Mouse (Mus musculus): ENCODE measurements at regions not wholly inside any gene's neighbourhood (a gene's known extent, or its start where the extent isn't known, plus 50 kb on each side); places are given as distances from the start of the nearest gene placed in this dataset.

DNA sequence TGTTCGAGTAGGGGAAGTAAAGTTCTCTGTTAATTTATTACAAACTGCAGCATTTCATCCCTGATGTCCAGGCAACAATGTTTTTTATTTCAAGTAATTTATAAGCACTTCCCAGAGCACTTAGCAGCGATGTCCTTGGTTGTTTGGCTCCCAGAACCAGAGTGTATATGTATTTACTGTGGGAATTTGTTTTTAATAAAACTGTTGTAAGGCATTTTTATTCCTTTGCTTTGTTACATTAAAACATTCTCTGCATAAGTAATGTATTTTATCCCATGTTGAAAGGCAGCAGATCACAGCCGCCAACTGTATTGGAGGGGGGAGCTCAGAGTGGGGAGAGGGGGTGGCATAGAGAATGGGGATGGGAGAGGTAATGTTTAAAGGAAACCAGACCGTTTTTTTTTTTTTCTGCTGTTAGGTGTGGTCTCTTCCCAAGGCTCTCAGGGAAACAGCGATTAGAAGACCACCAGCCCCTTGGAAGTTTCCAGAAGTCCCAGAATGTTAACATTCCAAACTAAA is 266.8 kb upstream of the Sall1 start:
- TF ChIP-seq EP300 (IDR thresholded peaks at IDR 0.05; ENCODE audit: insufficient read depth, low read depth, low read length) (no peak), POLR2A (IDR thresholded peaks at IDR 0.05; ENCODE audit: insufficient read depth, low read depth, low read length) (no peak), CTCF (IDR thresholded peaks at IDR 0.05) (no peak)
